Mouse (Mus musculus): ENCODE measurements around the gene Ckb. TPM values are rescaled to one million over a fixed set of nuclear protein-coding genes. Genes with fewer than 3 reads are reported as not detected.
"Not testable (repeated sequence)": the region's sequence is repeated elsewhere in the genome, so short reads cannot be mapped to it uniquely, and the experiment has no call there.

The Ckb gene
- polyA plus RNA-seq (2015; fragmentation: Nextera tagmentation; extraction: Ambion mirVana), result 1,741 and 1,830 TPM in 2 replicates

DNA sequence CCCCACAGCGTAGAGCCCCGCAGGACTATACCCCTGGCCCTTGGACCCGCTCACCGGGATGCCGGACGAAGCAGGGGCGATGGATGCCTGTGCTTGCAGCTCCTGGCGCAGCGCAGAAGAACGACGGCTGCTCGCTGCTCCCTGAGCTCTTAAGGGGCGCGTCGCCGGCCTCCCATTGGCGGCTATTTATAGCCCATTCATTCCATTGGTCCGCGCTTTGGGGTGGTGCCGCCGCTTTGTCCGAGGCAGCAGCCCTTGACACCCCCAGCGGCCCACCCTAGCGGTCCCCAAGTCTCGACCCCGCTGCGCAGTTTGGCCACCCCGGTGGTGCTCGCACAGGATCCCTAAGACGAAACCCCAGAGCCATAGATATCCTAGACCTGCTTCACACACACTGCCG, at the start of gene Ckb:
Gene Ckb (minus strand): TSS at position 163 of the 400 bp plus-strand sequence.
- Histone ChIP-seq H3K36me3 (peaks cover 6% of the 10 kb centered on the region; the same call in 1 of the 2 replicates), H3K4me2 (peak within 1 kb of the TSS; percentile 90), H3K27ac (replicated peaks) (peak within 1 kb of the TSS; percentile 94), H3K9ac (peak within 1 kb of the TSS; percentile 98), H3K4me3 (peak within 1 kb of the TSS; percentile 84), H3K27me3 (no peaks in the 10 kb centered on the region), H3K9me3 (no peaks in the 10 kb centered on the region), H3K4me1 (replicated peaks) (peaks cover 42% of the 10 kb centered on the region)
- WGBS, result under 1% methylated on average over 31 of the region's 31 CpGs
- ATAC-seq (ENCODE audit: low FRiP score, low read depth), result peak; percentile 85

DNA sequence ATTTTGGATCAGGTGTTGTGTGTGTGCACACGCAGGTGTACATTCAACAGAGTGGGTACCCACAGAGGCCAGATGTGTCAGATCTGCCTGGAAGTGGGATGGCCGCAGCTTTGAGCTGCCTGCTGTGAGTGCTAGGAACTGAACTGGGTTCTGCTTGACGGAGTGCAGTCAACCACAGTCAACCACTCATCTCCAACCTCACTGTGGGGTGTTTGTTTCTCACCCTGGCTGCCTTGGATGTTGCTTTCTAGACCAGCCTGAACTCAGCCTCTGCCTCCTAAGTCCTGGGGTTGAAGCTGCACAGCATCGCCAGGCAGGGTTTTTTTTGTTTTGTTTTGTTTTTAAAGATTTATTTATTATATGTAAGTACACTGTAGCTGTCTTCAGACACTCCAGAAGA, 48.1 kb upstream of the Ckb start:
- Histone ChIP-seq H3K4me2 (no peak overlapping the region), H3K27ac (replicated peaks) (no peak overlapping the region), H3K27me3 (no peaks in the 10 kb centered on the region), H3K9ac (no peak overlapping the region), H3K4me1 (replicated peaks) (peaks cover 18% of the 10 kb centered on the region), H3K9me3 (no peaks in the 10 kb centered on the region), H3K36me3 (peaks cover 19% of the 10 kb centered on the region; the same call in 1 of the 2 replicates), H3K4me3 (no peak overlapping the region)
- WGBS, result 84% methylated on average over 4 of the region's 4 CpGs
- ATAC-seq (ENCODE audit: low FRiP score, low read depth), result no peak

DNA sequence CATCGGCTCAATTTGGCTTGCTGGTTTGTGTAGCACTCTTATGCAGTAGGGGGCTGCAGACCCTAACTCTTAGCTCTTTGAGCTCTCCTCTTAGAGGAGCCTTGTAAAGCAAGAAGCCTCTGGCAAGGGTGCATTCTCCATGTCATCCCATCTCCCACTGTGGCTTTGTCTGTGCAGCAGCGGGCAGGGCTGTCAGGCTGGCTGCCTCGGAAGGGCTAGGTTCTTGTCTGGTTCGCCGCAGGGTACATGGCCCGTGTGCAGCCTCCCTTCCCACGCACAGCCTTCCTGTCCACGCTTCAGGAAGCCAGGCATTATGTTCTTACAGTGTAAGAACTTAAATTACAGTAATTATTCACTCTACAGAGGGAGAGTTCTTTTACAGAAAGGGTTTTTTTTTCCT, 46.5 kb upstream of the Ckb start:
- WGBS, result 28% methylated on average over 8 of the region's 8 CpGs
- Histone ChIP-seq H3K9me3 (no peaks in the 10 kb centered on the region), H3K4me2 (no peak overlapping the region), H3K36me3 (peaks cover 7% of the 10 kb centered on the region; the same call in 1 of the 2 replicates), H3K27ac (replicated peaks) (peak overlapping the region; percentile 73), H3K4me1 (replicated peaks) (peaks cover 26% of the 10 kb centered on the region), H3K4me3 (no peak overlapping the region), H3K9ac (0 out of 2 replicates have a peak overlapping the region, but pooled peaks have one; percentile 11), H3K27me3 (no peaks in the 10 kb centered on the region)
- peak; percentile 52 for ATAC-seq (ENCODE audit: low FRiP score, low read depth)

DNA sequence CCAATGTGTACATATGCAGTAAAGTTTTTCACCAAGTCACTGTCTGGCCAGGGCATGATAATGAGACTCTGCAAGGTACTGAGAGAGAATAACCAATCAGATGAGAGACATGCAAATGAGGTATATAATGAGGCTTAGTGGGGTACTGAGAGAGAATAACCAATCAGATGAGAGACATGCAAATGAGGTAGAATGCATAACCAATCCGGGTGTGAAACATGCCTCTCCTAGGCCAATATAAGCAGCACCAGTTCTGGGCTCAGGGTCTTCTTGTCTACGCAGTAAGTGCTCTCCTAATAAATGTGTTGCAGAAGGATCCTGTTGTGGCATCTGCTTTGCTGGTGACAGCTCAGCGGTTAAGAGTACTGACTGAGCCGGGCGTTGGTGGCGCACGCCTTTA, 44.4 kb upstream of the Ckb start:
- no peak for ATAC-seq (ENCODE audit: low FRiP score, low read depth)
- WGBS, result 99% methylated on average over 7 of the region's 7 CpGs
- peaks cover 35% of the 10 kb centered on the region for H3K4me1 ChIP-seq (replicated peaks)

DNA sequence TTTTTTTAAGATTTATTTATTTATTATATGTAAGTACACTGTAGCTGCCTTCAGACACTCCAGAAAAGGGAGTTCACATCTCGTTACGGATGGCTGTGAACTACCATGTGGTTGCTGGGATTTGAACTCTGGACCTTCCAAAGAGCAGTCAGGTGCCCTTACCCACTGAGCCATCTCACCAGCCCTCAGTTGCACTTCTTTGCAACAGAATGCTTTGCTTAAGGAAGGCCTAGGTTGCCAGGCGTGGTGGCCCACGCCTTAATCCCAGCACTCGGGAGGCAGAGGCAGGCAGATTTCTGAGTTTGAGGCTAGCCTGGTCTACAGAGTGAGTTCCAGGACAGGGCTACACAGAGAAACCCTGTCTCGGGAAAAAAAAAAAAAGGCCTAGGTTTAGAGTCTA, 41.7 kb upstream of the Ckb start:
- peak overlapping the region; percentile 84 for H3K4me2 ChIP-seq
- H3K36me3 ChIP-seq, result peaks cover 24% of the 10 kb centered on the region
- not testable (repeated sequence) for H3K27me3 ChIP-seq; ATAC-seq (ENCODE audit: low FRiP score, low read depth); H3K27ac ChIP-seq (replicated peaks); H3K9me3 ChIP-seq
- peaks cover 34% of the 10 kb centered on the region for H3K4me1 ChIP-seq (replicated peaks)
- WGBS, result 80% methylated on average over 6 of the region's 6 CpGs
- peak overlapping the region; percentile 78 for H3K9ac ChIP-seq
- H3K4me3 ChIP-seq, result peak overlapping the region; percentile 87

More for the DNA sequence above, 44.4 kb upstream of the Ckb start:
- Histone ChIP-seq H3K27me3 (no peaks in the 10 kb centered on the region), H3K4me3 (no peak overlapping the region), H3K27ac (replicated peaks) (no peak overlapping the region), H3K9me3 (no peaks in the 10 kb centered on the region), H3K4me2 (no peak overlapping the region), H3K9ac (no peak overlapping the region), H3K36me3 (no peaks in the 10 kb centered on the region)

DNA sequence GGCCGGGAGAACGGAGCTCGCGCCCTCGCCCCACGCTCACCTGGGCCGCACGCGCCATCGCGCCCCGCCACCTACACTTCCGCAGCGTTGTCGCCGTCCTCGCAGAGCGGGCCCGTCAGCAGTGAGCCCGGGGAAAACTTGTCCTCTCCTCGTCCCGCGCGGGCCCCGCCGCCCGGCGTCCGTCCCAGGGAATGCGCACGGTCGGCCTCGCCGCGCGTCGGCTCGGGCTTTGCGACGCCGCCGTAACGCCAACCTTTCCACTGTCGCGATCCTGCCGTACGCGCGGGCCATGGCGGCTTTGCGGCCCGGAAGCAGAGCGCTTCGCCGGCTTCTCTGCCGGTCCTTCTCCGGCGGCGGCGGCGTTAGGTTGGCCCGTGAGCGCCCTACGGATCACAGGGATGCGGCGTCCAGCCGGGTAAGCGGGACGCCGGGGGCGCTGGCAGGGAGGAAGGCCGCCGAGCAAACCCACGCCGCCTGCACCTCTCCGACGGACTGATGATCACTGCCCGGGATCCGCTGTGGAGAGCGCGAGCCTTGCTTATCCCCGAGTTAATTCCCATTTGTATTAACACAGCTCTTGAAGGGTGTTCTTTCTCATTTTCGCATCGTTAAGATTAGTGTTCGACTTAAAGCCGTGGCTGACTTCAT, 41.0 kb upstream of the Ckb start, which contains the start of the genes Bag5 and Apopt1:
Gene Bag5 (minus strand): TSS at position 254 of the 648 bp plus-strand sequence.
Gene Apopt1 (plus strand): TSS at position 258 of the 648 bp plus-strand sequence.
- H3K27me3 ChIP-seq, result no peaks in the 10 kb centered on the region
- peak within 1 kb of the TSS; percentile 84 for H3K4me2 ChIP-seq
- H3K4me1 ChIP-seq (replicated peaks), result peaks cover 29% of the 10 kb centered on the region
- H3K9me3 ChIP-seq, result no peaks in the 10 kb centered on the region
- H3K36me3 ChIP-seq, result peaks cover 29% of the 10 kb centered on the region
- peak within 1 kb of the TSS; percentile 78 for H3K9ac ChIP-seq
- peak; percentile 95 for ATAC-seq (ENCODE audit: low FRiP score, low read depth)
- peak within 1 kb of the TSS; percentile 83 for H3K27ac ChIP-seq (replicated peaks)
- peak within 1 kb of the TSS; percentile 87 for H3K4me3 ChIP-seq
- WGBS, result under 1% methylated on average over 78 of the region's 86 CpGs

DNA sequence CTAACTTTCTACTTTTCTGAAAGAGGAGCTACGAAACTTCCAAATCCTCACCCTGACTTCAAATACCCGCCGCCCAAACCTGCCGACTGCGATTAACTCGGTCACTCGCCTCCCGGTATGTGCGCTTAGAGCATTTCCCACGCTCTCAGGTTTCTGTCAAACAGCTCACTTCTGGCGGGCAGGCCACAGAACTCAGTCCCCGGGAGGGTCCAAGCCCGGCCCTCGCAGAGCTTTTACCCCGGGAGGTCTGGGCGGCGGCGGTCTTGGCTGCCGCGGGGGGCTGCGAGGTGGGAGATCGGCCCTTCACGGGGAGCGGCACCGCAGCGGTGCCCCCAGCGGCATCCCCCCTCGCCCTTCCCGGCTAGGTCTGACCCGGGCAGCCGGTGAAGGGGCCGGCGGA, 40.3 kb upstream of the Ckb start:
- Histone ChIP-seq H3K27me3 (no peaks in the 10 kb centered on the region), H3K9ac (peak overlapping the region; percentile 78), H3K4me3 (peak overlapping the region; percentile 87), H3K36me3 (peaks cover 36% of the 10 kb centered on the region), H3K9me3 (no peaks in the 10 kb centered on the region), H3K4me2 (peak overlapping the region; percentile 84), H3K27ac (replicated peaks) (peak overlapping the region; percentile 83), H3K4me1 (replicated peaks) (peaks cover 29% of the 10 kb centered on the region)
- ATAC-seq (ENCODE audit: low FRiP score, low read depth), result no peak; the same call in 1 of the 2 replicates
- WGBS, result under 1% methylated on average over 29 of the region's 33 CpGs

DNA sequence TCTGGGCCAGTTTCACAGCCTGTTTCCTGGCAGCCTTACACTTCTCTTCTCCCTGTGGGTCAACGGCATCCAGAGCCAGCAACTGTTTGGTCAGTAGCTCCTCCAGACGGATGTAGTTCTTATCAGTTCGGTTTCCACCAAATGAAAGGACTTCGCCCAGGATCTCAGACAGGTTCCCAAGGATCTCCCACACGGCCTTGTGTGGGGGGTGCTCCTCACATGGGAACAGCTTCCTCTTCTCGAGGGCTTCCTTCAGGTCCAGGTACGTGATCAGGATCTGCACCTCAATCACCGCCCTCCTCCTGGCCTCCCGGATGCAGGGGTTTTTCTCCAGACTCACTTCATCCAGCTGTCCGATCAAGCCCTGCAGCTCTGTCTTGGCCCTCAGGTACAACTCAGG, 38.0 kb upstream of the Ckb start:
- Histone ChIP-seq H3K4me3 (no peak overlapping the region), H3K9ac (no peak overlapping the region), H3K36me3 (peaks cover 37% of the 10 kb centered on the region), H3K27me3 (no peaks in the 10 kb centered on the region), H3K4me2 (no peak overlapping the region), H3K4me1 (replicated peaks) (peaks cover 27% of the 10 kb centered on the region), H3K9me3 (no peaks in the 10 kb centered on the region), H3K27ac (replicated peaks) (no peak overlapping the region)
- WGBS, result 96% methylated on average over 10 of the region's 10 CpGs
- no peak for ATAC-seq (ENCODE audit: low FRiP score, low read depth)

DNA sequence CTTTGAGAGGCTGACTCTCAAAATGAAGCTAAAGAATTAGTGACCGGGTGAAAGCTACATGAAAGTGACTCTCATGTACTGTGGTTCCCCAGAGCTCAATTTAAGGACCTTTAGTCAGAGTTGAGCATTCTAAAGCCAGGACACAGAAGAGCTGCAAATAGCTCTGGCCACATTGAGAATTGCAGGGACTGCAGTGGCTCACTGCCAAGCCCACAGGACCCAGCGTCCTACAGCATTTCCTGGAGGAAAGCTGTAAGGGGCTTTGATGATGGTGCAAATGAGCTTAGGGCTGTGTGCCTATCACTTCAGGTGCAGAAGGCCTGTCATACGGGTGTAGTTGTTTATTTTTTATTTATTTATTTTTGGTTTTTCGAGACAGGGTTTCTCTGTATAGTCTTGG, 36.0 kb upstream of the Ckb start:
- Histone ChIP-seq H3K27me3 (no peaks in the 10 kb centered on the region), H3K4me3 (no peak overlapping the region), H3K4me2 (no peak overlapping the region), H3K36me3 (peaks cover 37% of the 10 kb centered on the region), H3K4me1 (replicated peaks) (peaks cover 22% of the 10 kb centered on the region), H3K9ac (no peak overlapping the region), H3K27ac (replicated peaks) (no peak overlapping the region), H3K9me3 (no peaks in the 10 kb centered on the region)
- no peak for ATAC-seq (ENCODE audit: low FRiP score, low read depth)
- 82% methylated on average over 4 of the region's 4 CpGs for WGBS

DNA sequence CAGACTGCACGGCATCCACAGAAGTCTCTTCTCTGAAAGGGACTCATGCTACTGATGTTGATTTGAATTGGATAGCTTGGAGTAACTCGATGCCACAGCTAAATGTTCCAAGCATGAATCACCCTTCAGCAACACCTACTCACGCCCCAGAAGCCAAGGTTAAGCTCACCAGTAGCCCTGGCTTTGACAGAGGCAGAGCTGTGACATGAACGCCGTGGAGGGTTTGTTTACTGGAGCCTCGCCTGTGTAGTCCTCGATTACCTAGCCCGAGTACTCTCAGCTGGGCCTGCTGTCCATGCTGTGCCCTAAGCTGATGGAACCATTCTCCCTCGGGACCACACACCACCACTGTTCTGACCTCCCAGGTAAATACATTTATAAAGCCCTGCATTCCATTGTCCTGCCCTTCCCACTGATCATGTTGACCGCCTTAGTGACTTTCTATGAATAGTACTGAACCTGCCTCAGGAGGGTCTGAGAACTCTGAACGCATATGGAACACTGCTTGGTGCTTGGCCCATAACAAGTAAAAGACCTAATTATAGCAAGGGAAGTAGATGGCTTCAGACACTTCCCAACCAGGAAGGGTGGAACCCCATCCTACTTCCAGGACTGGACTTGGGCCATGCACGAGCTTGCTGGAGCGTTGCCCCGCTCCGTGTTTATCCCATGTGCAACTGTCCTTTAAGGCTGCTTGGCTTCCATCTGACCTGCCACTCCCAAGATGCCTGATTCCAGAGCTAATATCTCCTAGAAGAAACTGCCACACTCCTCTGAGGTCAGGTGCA, 33.2 kb upstream of the Ckb start:
- Histone ChIP-seq H3K27ac (replicated peaks) (peak overlapping the region; percentile 32; the same call in 1 of the 2 replicates), H3K9me3 (no peaks in the 10 kb centered on the region), H3K36me3 (peaks cover 27% of the 10 kb centered on the region), H3K4me2 (no peak overlapping the region), H3K9ac (no peak overlapping the region), H3K27me3 (no peaks in the 10 kb centered on the region), H3K4me3 (no peak overlapping the region), H3K4me1 (replicated peaks) (peaks cover 9% of the 10 kb centered on the region)
- ATAC-seq (ENCODE audit: low FRiP score, low read depth), result 0 out of 2 replicates have a peak, but pooled peaks have one; percentile 31
- 79% methylated on average over 15 of the region's 15 CpGs for WGBS

DNA sequence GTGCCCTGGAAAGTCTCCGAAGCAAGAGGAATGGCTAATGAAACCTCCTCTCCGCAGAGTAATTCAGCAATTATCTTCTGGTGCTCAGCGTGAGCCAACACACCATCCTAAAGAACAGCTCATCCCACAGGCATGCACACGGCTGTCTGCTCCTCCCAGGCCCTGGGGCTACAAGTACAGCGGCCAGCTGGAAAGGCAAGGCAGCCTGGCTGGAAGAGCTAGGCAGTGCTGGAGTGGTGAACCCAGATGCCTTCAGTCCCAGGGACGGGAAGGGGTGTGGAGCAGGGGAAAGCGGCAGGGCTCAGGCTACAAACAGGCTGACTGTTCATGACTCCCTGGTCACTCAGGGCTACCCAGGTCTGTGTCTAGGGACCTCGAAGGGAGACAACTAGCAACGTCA, 32.5 kb upstream of the Ckb start:
- Histone ChIP-seq H3K27me3 (no peaks in the 10 kb centered on the region), H3K27ac (replicated peaks) (peak overlapping the region; percentile 32), H3K4me3 (no peak overlapping the region), H3K4me1 (replicated peaks) (peaks cover 9% of the 10 kb centered on the region), H3K36me3 (peaks cover 19% of the 10 kb centered on the region), H3K9me3 (no peaks in the 10 kb centered on the region), H3K9ac (no peak overlapping the region), H3K4me2 (no peak overlapping the region)
- 47% methylated on average over 9 of the region's 9 CpGs for WGBS
- no peak for ATAC-seq (ENCODE audit: low FRiP score, low read depth)

DNA sequence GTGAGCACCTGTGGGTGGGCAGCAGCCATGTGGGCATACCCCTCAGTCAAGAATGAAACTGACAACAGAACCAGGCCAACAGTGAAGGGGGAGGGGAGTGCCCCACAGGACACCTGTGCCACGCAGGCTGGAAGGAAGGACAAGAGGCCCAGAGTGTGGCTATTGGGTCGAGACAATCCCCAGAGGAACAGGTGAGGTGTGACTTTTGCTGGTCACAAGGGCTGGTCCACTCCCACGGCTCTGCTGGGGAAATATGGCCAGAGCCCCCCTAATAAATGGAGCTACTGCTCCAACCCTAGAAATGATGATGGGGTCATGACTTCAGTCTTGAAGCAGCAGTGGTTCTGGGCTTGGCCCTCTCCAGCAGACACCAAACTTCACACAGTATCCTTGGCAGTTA, 31.2 kb upstream of the Ckb start:
- no peaks in the 10 kb centered on the region for H3K27me3 ChIP-seq
- H3K9ac ChIP-seq, result no peak overlapping the region
- H3K4me1 ChIP-seq (replicated peaks), result peaks cover 9% of the 10 kb centered on the region
- WGBS, result 82% methylated on average over 3 of the region's 3 CpGs
- no peaks in the 10 kb centered on the region for H3K9me3 ChIP-seq
- no peak overlapping the region for H3K27ac ChIP-seq (replicated peaks)
- no peak overlapping the region for H3K4me2 ChIP-seq
- ATAC-seq (ENCODE audit: low FRiP score, low read depth), result no peak
- H3K36me3 ChIP-seq, result peaks cover 9% of the 10 kb centered on the region; the same call in 1 of the 2 replicates
- H3K4me3 ChIP-seq, result no peak overlapping the region
